Mouse (Mus musculus) CH12.LX (cell line): Measurements from ENCODE around the gene Cd70. TPM values are rescaled to one million over a fixed set of nuclear protein-coding genes. Genes with fewer than 3 reads are reported as not detected.

Experiments used
- DNase-seq: peaks from one replicate; pipeline ENCODE4 v3.0.0-alpha.2; 2013; ENCODE audit errors: extremely low read depth
- H3K27ac ChIP-seq: 2 replicates; pipeline ENCODE4 v1.5.1; 2012; ENCODE audit warnings: low read depth, mild to moderate bottlenecking, control low read depth, moderate library complexity; ENCODE audit not compliant: insufficient read depth
- H3K27me3 ChIP-seq: replicated peaks from 2 replicates; pipeline ENCODE3; 2012; ENCODE audit warnings: inconsistent platforms
- H3K36me3 ChIP-seq, 2 experiments: replicated peaks in 1 of 2; 2 replicates each; pipeline versions ENCODE3 to v1.6.1; 2012; ENCODE audit warnings: inconsistent platforms in 1 of 2, low read length in 1 of 2, mild to moderate bottlenecking in 1 of 2, mixed read lengths in 1 of 2, moderate library complexity in 1 of 2; ENCODE audit not compliant: control insufficient read depth in 1 of 2, insufficient read depth in 1 of 2
- H3K4me1 ChIP-seq, 2 experiments: 2 replicates each; pipeline ENCODE4 v1.6.1; 2012; ENCODE audit warnings: inconsistent platforms in 1 of 2, moderate library complexity in 1 of 2; ENCODE audit not compliant: insufficient read depth in 2 of 2, control insufficient read depth in 1 of 2
- H3K4me2 ChIP-seq: 2 replicates; pipeline ENCODE4 v1.6.1; 2012; ENCODE audit warnings: low read depth, mild to moderate bottlenecking, control low read depth; ENCODE audit not compliant: poor library complexity, insufficient read depth, severe bottlenecking
- H3K4me3 ChIP-seq, 3 experiments: fragments of 150-350 bp in 1 of 3; sonication (generic) in 1 of 3; replicated peaks in 1 of 3; 2 replicates each; pipeline versions ENCODE3 to v1.5.1; 2011 to 2012; ENCODE audit warnings: low read depth in 2 of 3, low read length in 2 of 3, mild to moderate bottlenecking in 2 of 3, moderate library complexity in 2 of 3, control low read depth in 1 of 3, improper control_type of control experiment in 1 of 3, inconsistent platforms in 1 of 3, mixed read lengths in 1 of 3; ENCODE audit not compliant: poor library complexity in 1 of 3
- H3K79me2 ChIP-seq: replicated peaks from 2 replicates; pipeline ENCODE4 v1.6.1; 2012; ENCODE audit warnings: mild to moderate bottlenecking, moderate library complexity; ENCODE audit not compliant: control insufficient read depth, poor library complexity, insufficient read depth, severe bottlenecking; ENCODE audit errors: extremely low read depth
- H3K9ac ChIP-seq: 2 replicates; pipeline ENCODE4 v1.6.1; 2012; ENCODE audit warnings: low read depth, mild to moderate bottlenecking, control low read depth, moderate library complexity; ENCODE audit not compliant: insufficient read depth
- H3K9me3 ChIP-seq: replicated peaks from 2 replicates; pipeline ENCODE3; 2012; ENCODE audit warnings: low read length, inconsistent platforms, mixed read lengths
- BHLHE40 ChIP-seq: IDR thresholded peaks from 2 replicates; pipeline ENCODE4 v1.6.1; 2011; ENCODE audit warnings: mild to moderate bottlenecking, low read depth, low read length, improper control_type of control experiment
- CHD1 ChIP-seq: IDR thresholded peaks from 2 replicates; pipeline ENCODE4 v1.6.1; 2012; ENCODE audit warnings: low read depth, low read length, improper control_type of control experiment, inconsistent platforms
- CTCF ChIP-seq, 2 experiments: IDR thresholded peaks in 1 of 2; conservative IDR thresholded peaks in 1 of 2; 2 replicates each; pipeline ENCODE4 v1.5.1; 2011 to 2012; ENCODE audit warnings: low read depth in 2 of 2, low read length in 2 of 2, improper control_type of control experiment in 1 of 2, inconsistent platforms in 1 of 2, mild to moderate bottlenecking in 1 of 2, moderate library complexity in 1 of 2
- E2F4 ChIP-seq: IDR thresholded peaks from 2 replicates; pipeline ENCODE4 v1.6.1; 2011; ENCODE audit warnings: low read depth, low read length, improper control_type of control experiment; ENCODE audit not compliant: insufficient replicate concordance
- ELF1 ChIP-seq: IDR thresholded peaks from 2 replicates; pipeline ENCODE4 v1.6.1; 2014; ENCODE audit warnings: low read depth, mild to moderate bottlenecking, inconsistent platforms, low read length, improper control_type of control experiment
- HCFC1 ChIP-seq: IDR thresholded peaks from 2 replicates; pipeline ENCODE4 v1.6.1; 2012; ENCODE audit warnings: low read depth, mild to moderate bottlenecking, inconsistent platforms, low read length, improper control_type of control experiment
- IRF4 ChIP-seq: IDR thresholded peaks from 2 replicates; pipeline ENCODE4 v1.6.1; 2014; ENCODE audit warnings: low read depth, mild to moderate bottlenecking, inconsistent platforms, low read length, improper control_type of control experiment
- JUN ChIP-seq: IDR thresholded peaks from 2 replicates; pipeline ENCODE4 v1.6.1; 2011; ENCODE audit warnings: low read depth, mild to moderate bottlenecking, low read length, improper control_type of control experiment, moderate library complexity; ENCODE audit not compliant: insufficient read depth
- JUND ChIP-seq: conservative IDR thresholded peaks from 2 replicates; pipeline ENCODE4 v1.6.1; 2011; ENCODE audit warnings: low read depth, low read length, improper control_type of control experiment
- KAT2A ChIP-seq: IDR thresholded peaks from 2 replicates; pipeline ENCODE4 v1.6.1; 2012; ENCODE audit warnings: low read length, improper control_type of control experiment, inconsistent platforms; ENCODE audit not compliant: insufficient replicate concordance
- MAFK ChIP-seq: IDR thresholded peaks from 2 replicates; pipeline ENCODE4 v1.6.1; 2011; ENCODE audit warnings: low read length, improper control_type of control experiment; ENCODE audit not compliant: insufficient replicate concordance
- MAX ChIP-seq: IDR thresholded peaks from 2 replicates; pipeline ENCODE4 v1.6.1; 2011; ENCODE audit warnings: low read length, improper control_type of control experiment
- MAZ ChIP-seq: IDR thresholded peaks from 2 replicates; pipeline ENCODE4 v1.6.1; 2012; ENCODE audit warnings: low read depth, mild to moderate bottlenecking, inconsistent platforms, low read length, improper control_type of control experiment, moderate library complexity
- MEF2A ChIP-seq: IDR thresholded peaks from 2 replicates; pipeline ENCODE4 v1.6.1; 2014; ENCODE audit warnings: low read depth, mild to moderate bottlenecking, inconsistent platforms, low read length, improper control_type of control experiment, borderline replicate concordance
- MXI1 ChIP-seq: IDR thresholded peaks from 2 replicates; pipeline ENCODE4 v1.6.1; 2011; ENCODE audit warnings: mild to moderate bottlenecking, low read depth, low read length, improper control_type of control experiment
- NELFE ChIP-seq: IDR thresholded peaks from 2 replicates; pipeline ENCODE4 v1.6.1; 2011; ENCODE audit warnings: low read depth, low read length, improper control_type of control experiment
- NRF1 ChIP-seq: IDR thresholded peaks from 2 replicates; pipeline ENCODE4 v1.6.1; 2014; ENCODE audit warnings: low read depth, mild to moderate bottlenecking, inconsistent platforms, low read length, improper control_type of control experiment, moderate library complexity
- PAX5 ChIP-seq: IDR thresholded peaks from 2 replicates; pipeline ENCODE4 v1.6.1; 2012; ENCODE audit warnings: low read length, inconsistent platforms, mixed read lengths
- POLR2A ChIP-seq: IDR thresholded peaks from 2 replicates; pipeline ENCODE4 v1.6.1; 2011; ENCODE audit warnings: low read depth, mild to moderate bottlenecking, improper control_type of control experiment, low read length
- POLR2AphosphoS2 ChIP-seq: IDR thresholded peaks from 2 replicates; pipeline ENCODE4 v1.6.1; 2011; ENCODE audit warnings: low read depth, low read length, improper control_type of control experiment
- RAD21 ChIP-seq: IDR thresholded peaks from 2 replicates; pipeline ENCODE4 v1.6.1; 2011; ENCODE audit warnings: low read depth, mild to moderate bottlenecking, low read length, improper control_type of control experiment, moderate library complexity
- RCOR1 ChIP-seq: conservative IDR thresholded peaks from 2 replicates; pipeline ENCODE4 v1.6.1; 2012; ENCODE audit warnings: low read depth, mild to moderate bottlenecking, inconsistent platforms, low read length, improper control_type of control experiment
- SIN3A ChIP-seq: IDR thresholded peaks from 2 replicates; pipeline ENCODE4 v1.6.1; 2012; ENCODE audit warnings: low read length, improper control_type of control experiment, inconsistent platforms
- SMC3 ChIP-seq: IDR thresholded peaks from 2 replicates; pipeline ENCODE4 v1.6.1; 2011; ENCODE audit warnings: low read depth, low read length, improper control_type of control experiment
- TCF12 ChIP-seq: IDR thresholded peaks from 2 replicates; pipeline ENCODE4 v1.6.1; 2014; ENCODE audit warnings: low read depth, mild to moderate bottlenecking, inconsistent platforms, low read length, improper control_type of control experiment
- UBTF ChIP-seq: IDR thresholded peaks from 2 replicates; pipeline ENCODE4 v1.6.1; 2012; ENCODE audit warnings: low read depth, mild to moderate bottlenecking, inconsistent platforms, low read length, improper control_type of control experiment, moderate library complexity
- USF1 ChIP-seq: IDR thresholded peaks from 2 replicates; pipeline ENCODE4 v1.6.1; 2014; ENCODE audit warnings: low read depth, mild to moderate bottlenecking, inconsistent platforms, low read length, improper control_type of control experiment
- USF2 ChIP-seq: conservative IDR thresholded peaks from 2 replicates; pipeline ENCODE4 v1.6.1; 2011; ENCODE audit warnings: low read depth, low read length, improper control_type of control experiment
- ZKSCAN1 ChIP-seq: IDR thresholded peaks from 2 replicates; pipeline ENCODE4 v1.6.1; 2012; ENCODE audit warnings: low read depth, inconsistent platforms, low read length, improper control_type of control experiment, borderline replicate concordance
- ZMIZ1 ChIP-seq: IDR thresholded peaks from 2 replicates; pipeline ENCODE4 v1.6.1; 2012; ENCODE audit warnings: low read depth, mild to moderate bottlenecking, inconsistent platforms, low read length, improper control_type of control experiment
- ZNF384 ChIP-seq: IDR thresholded peaks from 2 replicates; pipeline ENCODE4 v1.6.1; 2012; ENCODE audit warnings: low read depth, low read length, improper control_type of control experiment, inconsistent platforms
- dilution Hi-C: fragments of 300-500 bp; cut with MboI; formaldehyde crosslinking; loops from 2 replicates; pipeline ENCODE4 v1.14.3; 2020; ENCODE audit warnings: low sequenced_read_pairs; ENCODE audit not compliant: extremely low pct_unique_long_range_greater_than_20kb, extremely low pct_ligation_motif_present
- in situ Hi-C: fragments of 300-500 bp; cut with MboI; formaldehyde crosslinking; loops from 3 replicates; pipeline ENCODE4 v1.14.3; 2019; ENCODE audit warnings: low sequenced_read_pairs, low pct_ligation_motif_present, low pct_unique_long_range_greater_than_20kb, mixed read lengths
- polyA plus RNA-seq: library from polyadenylated mRNA; unstranded; fragments of >175 nt; gene quantifications from 2 replicates; pipeline ENCODE4 v1.2.1, GENCODE M21; 2012; ENCODE audit warnings: low read depth; ENCODE audit not compliant: insufficient read length
- total RNA-seq, 2 experiments: library from RNA; depleted of rRNA; stranded (reverse); fragments of 300-350 nt in 1 of 2; fragments of >200 nt in 1 of 2; gene quantifications; 2 replicates each; pipeline ENCODE4 v1.2.3; 2012 to 2014

Cd70 gene
- total and polyA plus RNA-seq, 3 experiments: 137 to 965 (median 321) TPM

- TF ChIP-seq SIN3A (peak; percentile 81), JUN (peak; percentile 38; the same call in 1 of the 2 replicates)
Measured at GRCm38 (mm10) chr17:57108666-57109171, 40.9 kb downstream of the Cd70 start (continued).

GRCm38 (mm10) chr17:57108040-57108665 is 41.4 kb downstream of the Cd70 start:
- peak; percentile 65 for DNase-seq
- H3K27me3 ChIP-seq: no peaks in the 10 kb centered on the region
- H3K4me2 ChIP-seq: peak overlapping the region; percentile 32; the same call in 1 of the 2 replicates
- H3K36me3 ChIP-seq: peaks cover 21 to 25% of the 10 kb centered on the region in 2 experiments
- in situ Hi-C loops (no loop called here), dilution Hi-C loops (no loop called here)
- no peaks in the 10 kb centered on the region for H3K9me3 ChIP-seq
- H3K9ac ChIP-seq: peak overlapping the region; percentile 99
- TF ChIP-seq JUND (no peak), CHD1 (peak; percentile 75; the same call in 1 of the 2 replicates), ZNF384 (no peak), NRF1 (0 out of 2 replicates have a peak, but pooled peaks have one; percentile 11), CTCF (conservative IDR thresholded peaks at IDR 0.05 in 1 of 2, IDR thresholded peaks at IDR 0.05 in 1 of 2; ENCODE audit: low read depth in 2 of 2, low read length in 2 of 2) (no peak; a peak in 1 of 4 replicates), MAFK (peak; percentile 56; the same call in 1 of the 2 replicates), PAX5 (no peak), IRF4 (0 out of 2 replicates have a peak, but pooled peaks have one; percentile 7), RCOR1 (no peak), MXI1 (peak; percentile 62), ZKSCAN1 (no peak), USF1 (peak; percentile 23; the same call in 1 of the 2 replicates), HCFC1 (no peak), MEF2A (no peak; the same call in 1 of the 2 replicates), MAZ (0 out of 2 replicates have a peak, but pooled peaks have one; percentile 3), RAD21 (no peak), MAX (no peak; the same call in 1 of the 2 replicates), SMC3 (peak; percentile 24; the same call in 1 of the 2 replicates), ZMIZ1 (peak; percentile 75; the same call in 1 of the 2 replicates), BHLHE40 (peak; percentile 26; the same call in 1 of the 2 replicates), POLR2A (peak; percentile 16), TCF12 (peak; percentile 25), USF2 (peak; percentile 4; the same call in 1 of the 2 replicates), UBTF (0 out of 2 replicates have a peak, but pooled peaks have one; percentile 23), E2F4 (0 out of 2 replicates have a peak, but pooled peaks have one; percentile 47), POLR2AphosphoS2 (peak; percentile 96; the same call in 1 of the 2 replicates), NELFE (peak; percentile 44; the same call in 1 of the 2 replicates), KAT2A (no peak), ELF1 (no peak)
- H3K27ac ChIP-seq: peak overlapping the region; percentile 96
- peaks cover 15 to 48% of the 10 kb centered on the region in 2 experiments for H3K4me1 ChIP-seq
- H3K4me3 ChIP-seq: peak overlapping the region; percentile 61 to 83 (median 69)
- H3K79me2 ChIP-seq: peaks cover 40% of the 10 kb centered on the region
